ENCODE assay signal across 35 mouse cellular contexts in genomic region chr13:22990214-22990891, GRCm38 (mm10). TPM values are rescaled to one million over a fixed set of nuclear protein-coding genes. Genes with fewer than 3 reads are reported as not detected.
A peak's percentile ranks its signal among the peaks of the same experiment; 100 is the strongest.
DNase-seq lines count a peak whose midpoint lies in the region; ATAC-seq and TF ChIP-seq lines count a peak whose summit lies in the region.
"Had no signal": no experiment of that assay in that cellular context is flagged by ENCODE, and none has a peak within 500 bp of the region (broad histone marks: within the 10 kb centered on the region; RNA-seq: fewer than 3 reads in every experiment).

No protein-coding gene starts in this region.

- H3K27ac ChIP-seq in lung, embryonic 14.5 days (ENCODE audit: low read depth) = no peak overlapping the region
- H3K27ac ChIP-seq in lung, embryonic 16.5 days (ENCODE audit: low read length) = no peak overlapping the region
- H3K27ac ChIP-seq in hindbrain, embryonic 14.5 days = no peak overlapping the region
- H3K27ac ChIP-seq: embryonic facial prominence, embryonic 10.5 days; embryonic facial prominence, embryonic 13.5 days; forebrain, embryonic 10.5 days; forebrain, embryonic 13.5 days; hindbrain, embryonic 10.5 days; hindbrain, embryonic 13.5 days; hindbrain, postnatal 0 days had no signal

- H3K36me3 ChIP-seq in lung, embryonic 14.5 days (ENCODE audit: insufficient read depth) = no peaks in the 10 kb centered on the region
- no peaks in the 10 kb centered on the region for H3K36me3 ChIP-seq in lung, embryonic 16.5 days (ENCODE audit: control insufficient read depth, insufficient read depth, low read length)
- no peaks in the 10 kb centered on the region for H3K36me3 ChIP-seq in hindbrain, embryonic 14.5 days (replicated peaks; ENCODE audit: control insufficient read depth, insufficient read depth)
- H3K36me3 ChIP-seq: embryonic facial prominence, embryonic 10.5 days; embryonic facial prominence, embryonic 13.5 days; forebrain, embryonic 10.5 days; G1E; hindbrain, embryonic 10.5 days; hindbrain, embryonic 13.5 days had no signal

- H3K4me3 ChIP-seq in lung, embryonic 14.5 days (ENCODE audit: low read depth, low read length) = no peak overlapping the region
- H3K4me3 ChIP-seq in lung, embryonic 16.5 days (ENCODE audit: low read length) = no peak overlapping the region
- H3K4me3 ChIP-seq in hindbrain, embryonic 14.5 days (replicated peaks; ENCODE audit: low read length) = no peak overlapping the region
- H3K4me3 ChIP-seq: embryonic facial prominence, embryonic 10.5 days; embryonic facial prominence, embryonic 13.5 days; erythroblast, embryonic 14.5 days; forebrain, embryonic 10.5 days; forebrain, embryonic 13.5 days; hindbrain, embryonic 10.5 days; hindbrain, embryonic 13.5 days had no signal

- no peak overlapping the region for H3K4me2 ChIP-seq in lung, embryonic 14.5 days
- no peak overlapping the region; the same call in 1 of the 2 replicates for H3K4me2 ChIP-seq in lung, embryonic 16.5 days (ENCODE audit: low read depth, low read length)
- no peak overlapping the region for H3K4me2 ChIP-seq in hindbrain, embryonic 14.5 days (replicated peaks)
- H3K4me2 ChIP-seq: embryonic facial prominence, embryonic 13.5 days; forebrain, embryonic 13.5 days; heart, embryonic 11.5 days; hindbrain, embryonic 13.5 days had no signal

- 57% methylated on average over 11 of the region's 11 CpGs for WGBS in lung, embryonic 14.5 days
- WGBS in lung, embryonic 16.5 days = 60% methylated on average over 11 of the region's 11 CpGs
- 88% methylated on average over 11 of the region's 11 CpGs for WGBS in hindbrain, embryonic 14.5 days

- TF ChIP-seq CTCF in lung, embryonic 14.5 days (IDR thresholded peaks at IDR 0.05; ENCODE audit: low read depth) = no peak

- no peak overlapping the region for H3K9ac ChIP-seq in lung, embryonic 14.5 days
- H3K9ac ChIP-seq in lung, embryonic 16.5 days (ENCODE audit: low read length) = no peak overlapping the region
- no peak overlapping the region for H3K9ac ChIP-seq in hindbrain, embryonic 14.5 days
- H3K9ac ChIP-seq: embryonic facial prominence, embryonic 13.5 days; forebrain, embryonic 13.5 days; hindbrain, embryonic 13.5 days had no signal

- peak; percentile 6 for DNase-seq in lung, embryonic 14.5 days
- DNase-seq in lung, postnatal 4 days = no peak
- DNase-seq in lung, postnatal 14 days = peak; percentile 0
- DNase-seq in kidney, adult 18-20 months = no peak
- no peak for DNase-seq in hindbrain, embryonic 14.5 days (ENCODE audit: low spot score)
- DNase-seq in testis, postnatal 14 days (ENCODE audit: low spot score) = no peak
- DNase-seq: adrenal gland, adult 8-10 months; adrenal gland, postnatal 25 days; B cell, adult 2 months; cerebellum, adult 11-12 months; cerebellum, adult 8-10 months; cerebellum, postnatal 10 days; cerebellum, postnatal 36 days; embryo, embryonic 11 days; gastrocnemius, postnatal 10 days; gastrocnemius, postnatal 36 days; heart, postnatal 36 days had no signal

- H3K27me3 ChIP-seq in lung, embryonic 14.5 days (ENCODE audit: insufficient read depth, low read length) = no peaks in the 10 kb centered on the region
- H3K27me3 ChIP-seq in lung, embryonic 16.5 days (ENCODE audit: control insufficient read depth, insufficient read depth, low read depth, low read length) = no peaks in the 10 kb centered on the region
- H3K27me3 ChIP-seq in hindbrain, embryonic 14.5 days (ENCODE audit: control insufficient read depth, insufficient read depth, low read length) = no peaks in the 10 kb centered on the region
- H3K27me3 ChIP-seq: CH12.LX; embryonic facial prominence, embryonic 13.5 days; forebrain, embryonic 13.5 days; hindbrain, embryonic 13.5 days had no signal

- ATAC-seq in lung, embryonic 14.5 days (ENCODE audit: insufficient read depth) = peak; percentile 65; the same call in 1 of the 2 replicates
- peak; percentile 93 for ATAC-seq in lung, embryonic 16.5 days (ENCODE audit: low read depth)
- ATAC-seq in hindbrain, embryonic 14.5 days (ENCODE audit: low FRiP score) = no peak
- ATAC-seq: forebrain, embryonic 13.5 days; forebrain, embryonic 16.5 days; hindbrain, postnatal 0 days; Patski had no signal

- no peaks in the 10 kb centered on the region for H3K9me3 ChIP-seq in lung, embryonic 14.5 days (ENCODE audit: low read depth, low read length)
- no peaks in the 10 kb centered on the region for H3K9me3 ChIP-seq in lung, embryonic 16.5 days (ENCODE audit: control insufficient read depth, low read length)
- H3K9me3 ChIP-seq in hindbrain, embryonic 14.5 days (ENCODE audit: control insufficient read depth, low read length) = no peaks in the 10 kb centered on the region
- H3K9me3 ChIP-seq: forebrain, embryonic 13.5 days; hindbrain, embryonic 13.5 days had no signal

- no peaks in the 10 kb centered on the region for H3K4me1 ChIP-seq in lung, embryonic 14.5 days (ENCODE audit: insufficient read depth)
- H3K4me1 ChIP-seq in lung, embryonic 16.5 days (replicated peaks; ENCODE audit: control insufficient read depth, insufficient read depth, low read length) = no peaks in the 10 kb centered on the region
- H3K4me1 ChIP-seq in hindbrain, embryonic 14.5 days (replicated peaks; ENCODE audit: control insufficient read depth, insufficient read depth, low read length) = no peaks in the 10 kb centered on the region
- H3K4me1 ChIP-seq: embryonic facial prominence, embryonic 10.5 days; embryonic facial prominence, embryonic 13.5 days; forebrain, embryonic 10.5 days; forebrain, embryonic 13.5 days; hindbrain, embryonic 10.5 days; hindbrain, embryonic 13.5 days had no signal

RNA-seq across cellular contexts. Expression of gene Vmn1r213, which starts 17.1 kb away (rescaled TPM):
- polyA plus RNA-seq in lung, embryonic 14.5 days (2014; fragmentation: Nextera tagmentation; extraction: Ambion mirVana) = not detected in 2 replicates
- not detected in 2 replicates for polyA plus RNA-seq in lung, embryonic 16.5 days (2015; fragmentation: Nextera tagmentation; extraction: Ambion mirVana)
- not detected in 2 replicates for polyA plus RNA-seq in hindbrain, embryonic 14.5 days (2014; fragmentation: Nextera tagmentation; extraction: Ambion mirVana)
- polyA plus RNA-seq: brain, embryonic 14.5 days; cortical plate, adult 2 months; embryonic facial prominence, embryonic 10.5 days; embryonic facial prominence, embryonic 13.5 days; erythroblast, embryonic 14.5 days; forebrain, embryonic 10.5 days; forebrain, embryonic 13.5 days; forebrain, embryonic 16.5 days; G1E; heart, embryonic 11.5 days; heart, embryonic 14.5 days; heart, postnatal 0 days; hindbrain, embryonic 10.5 days; hindbrain, embryonic 13.5 days; Patski had no signal

RNA-seq across cellular contexts. Expression of gene Vmn1r214, which starts 39.9 kb away (rescaled TPM):
- not detected in 2 replicates for polyA plus RNA-seq in lung, embryonic 14.5 days (2014; fragmentation: Nextera tagmentation; extraction: Ambion mirVana)
- not detected in 2 replicates for polyA plus RNA-seq in lung, embryonic 16.5 days (2015; fragmentation: Nextera tagmentation; extraction: Ambion mirVana)
- polyA plus RNA-seq in hindbrain, embryonic 14.5 days (2014; fragmentation: Nextera tagmentation; extraction: Ambion mirVana) = not detected in 2 replicates
- polyA plus RNA-seq: brain, embryonic 14.5 days; cortical plate, adult 2 months; embryonic facial prominence, embryonic 10.5 days; embryonic facial prominence, embryonic 13.5 days; erythroblast, embryonic 14.5 days; forebrain, embryonic 10.5 days; forebrain, embryonic 13.5 days; forebrain, embryonic 16.5 days; G1E; heart, embryonic 11.5 days; heart, embryonic 14.5 days; heart, postnatal 0 days; hindbrain, embryonic 10.5 days; hindbrain, embryonic 13.5 days; hindbrain, postnatal 0 days; Patski had no signal

Comparison
In these comparisons a context has a peak if more than half of its experiments do, and no peak if none do; other contexts are left out.
1. DNase-seq: peak in lung, embryonic 14.5 days (single experiment) and lung, postnatal 14 days (single experiment); none in lung, postnatal 4 days (0 of 2), kidney, adult 18-20 months (single experiment), hindbrain, embryonic 14.5 days (single experiment) and testis, postnatal 14 days (single experiment).